Mouse (Mus musculus): ENCODE results near the gene Lrrc9.

The Lrrc9 gene

DNA sequence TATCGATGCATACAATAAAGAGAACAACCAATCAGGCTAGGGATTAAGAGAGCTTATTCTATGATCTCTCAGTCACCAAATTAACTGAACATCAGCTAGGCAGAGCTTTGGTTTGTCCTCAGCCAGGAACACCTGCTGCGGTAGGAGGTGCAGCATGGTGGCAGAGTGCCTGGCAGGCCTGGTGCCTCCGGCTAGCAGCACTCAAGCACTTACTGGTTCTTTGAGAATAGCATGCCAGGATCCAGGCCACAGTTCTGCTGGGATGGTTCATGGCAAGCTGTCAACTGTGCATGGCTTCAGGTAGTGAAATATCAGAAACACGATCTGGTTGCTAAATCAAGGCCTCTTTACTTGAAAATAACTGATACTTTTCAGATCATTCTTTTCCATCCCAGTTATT, 26.1 kb downstream of the Lrrc9 start:
- DNase-seq (ENCODE audit: low read depth, low spot score): no peak

- DNase-seq (ENCODE audit: low read depth, low spot score): no peak
Measured at GRCm38 (mm10) chr12:72476773-72477450, 35.2 kb downstream of the Lrrc9 start.

GRCm38 (mm10) chr12:72482226-72482625, 40.6 kb downstream of the Lrrc9 start:
- no peak for DNase-seq (ENCODE audit: low read depth, low spot score)

- DNase-seq (ENCODE audit: low read depth, low spot score): no peak
Measured at GRCm38 (mm10) chr12:72484872-72485271, 43.2 kb downstream of the Lrrc9 start.

DNA sequence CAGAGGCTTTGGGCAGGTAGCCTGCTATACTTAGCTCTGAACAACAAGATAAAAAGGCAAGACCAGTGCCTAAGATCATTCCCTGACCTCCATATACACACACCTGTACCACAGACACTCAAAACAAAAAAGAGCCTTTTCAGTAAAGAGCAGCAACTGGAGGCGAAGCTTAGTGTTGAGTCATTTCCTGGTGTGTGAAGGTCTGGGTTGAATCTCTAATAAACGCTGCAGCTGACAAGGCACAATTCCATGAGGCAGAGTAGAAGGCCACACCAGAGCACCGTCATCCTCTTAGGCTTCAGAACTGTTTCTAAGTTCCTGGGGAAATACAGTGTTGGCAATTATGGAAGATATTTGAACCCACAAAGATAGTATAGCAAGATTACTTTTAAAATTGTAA, 45.8 kb downstream of the Lrrc9 start:
- DNase-seq (ENCODE audit: low read depth, low spot score): no peak

GRCm38 (mm10) chr12:72489995-72490394, 48.3 kb downstream of the Lrrc9 start:
- no peak for DNase-seq (ENCODE audit: low read depth, low spot score)

DNA sequence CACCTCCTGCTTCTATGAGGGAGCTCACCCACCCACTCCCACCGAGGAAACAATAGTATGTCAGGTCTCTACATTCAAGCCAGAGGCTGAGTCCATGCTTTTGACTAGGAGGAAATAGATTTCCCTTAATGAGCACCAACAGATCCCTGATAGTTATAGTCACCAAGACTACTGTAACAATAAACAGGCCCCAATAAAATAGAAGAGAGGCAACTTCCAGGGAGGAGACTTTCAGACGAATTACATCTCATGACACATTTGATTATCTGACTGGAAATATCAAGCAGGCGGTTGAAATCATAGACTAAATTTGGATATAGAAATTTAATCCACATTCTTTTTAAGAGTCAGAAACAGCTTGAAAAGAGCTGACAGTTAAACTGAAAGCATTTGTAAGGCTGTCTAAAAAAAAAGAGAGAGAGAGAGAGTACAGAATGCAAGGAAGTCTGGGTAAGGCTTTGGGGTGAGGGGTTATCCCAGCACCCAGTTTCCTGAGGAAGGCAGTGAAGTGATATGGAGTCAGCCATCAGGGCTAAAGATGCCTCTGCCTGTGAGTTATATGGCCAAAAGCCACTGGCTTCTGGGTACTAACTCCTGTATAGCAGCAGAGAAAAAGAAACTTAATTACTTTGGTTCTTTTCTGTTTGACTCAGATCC, 49.5 kb downstream of the Lrrc9 start:
- DNase-seq (ENCODE audit: low read depth, low spot score): no peak

DNA sequence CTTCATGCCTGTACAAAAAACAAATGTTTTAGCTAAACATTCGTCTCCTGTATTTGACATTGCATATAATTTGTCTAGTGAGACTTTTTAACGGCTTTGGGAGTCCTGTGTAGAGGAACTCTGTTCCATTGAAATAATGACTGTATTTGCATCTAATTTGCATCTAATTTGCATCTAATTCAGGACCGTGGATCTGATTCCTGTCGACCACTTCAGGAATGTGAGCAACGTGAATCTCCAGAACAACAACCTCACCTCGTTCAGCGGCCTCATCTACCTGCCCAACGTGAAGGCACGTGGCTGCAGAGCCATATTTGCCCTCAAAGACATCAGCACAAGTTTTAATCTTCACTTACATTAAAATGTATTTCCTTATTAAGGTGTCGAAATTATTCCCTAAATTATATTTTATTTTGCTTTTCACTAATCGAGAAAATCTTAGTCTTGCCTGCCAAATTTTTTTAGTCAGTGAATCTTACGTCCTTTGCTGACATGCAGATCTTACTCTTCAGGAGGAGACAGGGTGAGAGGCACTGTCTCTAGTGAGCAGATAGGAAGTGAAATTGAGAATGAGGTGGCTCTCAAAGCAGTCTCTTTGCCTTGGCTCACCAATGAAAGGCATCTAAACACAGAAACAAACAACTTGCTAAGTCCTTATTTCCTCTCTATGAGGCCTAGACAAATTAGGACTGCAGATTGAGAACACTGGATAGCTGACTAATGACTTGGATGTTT, 55.4 kb downstream of the Lrrc9 start:
- no peak for DNase-seq (ENCODE audit: low read depth, low spot score)

GRCm38 (mm10) chr12:72509606-72510005, 67.9 kb downstream of the Lrrc9 start:
- DNase-seq (ENCODE audit: low read depth, low spot score): no peak

- DNase-seq (ENCODE audit: low read depth, low spot score): no peak
Measured at GRCm38 (mm10) chr12:72515446-72515845, 73.8 kb downstream of the Lrrc9 start.

DNA sequence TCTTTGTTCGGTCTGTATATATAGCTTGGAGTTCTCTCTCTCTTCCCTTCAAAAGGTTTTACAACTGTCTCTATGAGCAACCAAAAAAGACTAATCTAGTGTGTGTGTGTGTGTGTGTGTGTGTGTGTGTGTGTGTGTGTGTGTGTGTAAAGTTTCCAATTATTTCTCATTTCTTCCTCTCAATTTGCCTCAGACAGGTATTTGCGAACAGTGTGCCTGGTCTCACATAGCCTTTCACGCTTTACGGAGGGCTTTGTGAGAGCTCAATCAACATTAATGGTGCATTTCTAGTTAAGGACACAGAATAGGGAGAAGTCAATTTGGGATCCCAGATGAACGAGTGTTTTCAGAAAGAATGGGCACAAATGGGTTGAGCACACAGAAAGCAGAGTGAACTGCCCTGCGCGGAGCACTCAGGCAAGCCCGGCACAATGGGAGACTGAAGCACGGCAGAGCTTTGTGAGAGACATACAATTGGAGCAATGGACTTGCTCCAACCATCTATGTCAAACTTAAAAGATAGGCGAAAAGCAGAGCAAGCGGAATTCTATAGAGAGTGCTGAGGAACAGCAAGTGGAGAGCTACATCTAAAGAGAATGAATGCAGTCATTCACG, 76.6 kb downstream of the Lrrc9 start:
- DNase-seq (ENCODE audit: low read depth, low spot score): no peak

GRCm38 (mm10) chr12:72519352-72519751, 77.7 kb downstream of the Lrrc9 start:
- no peak for DNase-seq (ENCODE audit: low read depth, low spot score)

DNA sequence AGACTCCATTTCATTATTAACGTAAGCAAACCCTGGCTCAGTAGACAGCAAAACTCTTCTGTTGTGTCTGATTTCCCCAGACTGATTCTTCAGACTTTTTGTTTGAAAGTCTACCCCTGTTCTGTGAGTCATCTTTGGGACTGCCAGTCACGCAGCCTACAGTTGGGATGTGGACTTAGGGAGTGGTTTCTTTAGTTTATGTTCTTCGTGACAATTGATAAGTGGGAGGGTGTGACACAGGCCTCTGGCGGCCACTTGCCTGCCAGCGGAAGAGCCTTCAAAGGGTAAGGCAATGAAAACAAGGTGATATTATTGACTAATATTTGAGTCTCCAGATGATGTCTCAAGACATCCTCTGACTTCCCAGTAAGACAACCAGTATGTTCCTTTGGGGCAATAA, 78.2 kb downstream of the Lrrc9 start:
- no peak for DNase-seq (ENCODE audit: low read depth, low spot score)

GRCm38 (mm10) chr12:72520645-72521044, 79.0 kb downstream of the Lrrc9 start:
- DNase-seq (ENCODE audit: low read depth, low spot score): peak; percentile 61

GRCm38 (mm10) chr12:72525588-72525987, 83.9 kb downstream of the Lrrc9 start:
- no peak for DNase-seq (ENCODE audit: low read depth, low spot score)

DNA sequence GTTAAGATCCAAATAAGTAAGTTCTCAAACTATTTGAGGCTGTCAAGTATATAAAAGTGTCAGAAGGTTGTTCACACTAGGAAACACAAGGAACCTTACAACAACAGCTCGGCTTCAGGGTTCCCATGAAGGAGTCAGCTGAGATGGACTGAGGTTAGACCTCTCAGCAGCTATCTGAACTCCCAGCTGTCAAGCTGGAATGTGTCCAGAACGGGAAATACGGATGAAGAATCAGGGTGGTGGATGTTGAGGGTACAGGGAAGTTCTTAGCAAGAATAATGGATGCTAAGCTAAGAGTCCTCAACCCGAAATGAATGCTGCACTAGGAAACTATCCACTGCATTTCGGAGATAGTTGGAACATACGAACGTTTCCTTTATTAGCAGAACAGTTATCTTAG, 90.6 kb downstream of the Lrrc9 start:
- no peak for DNase-seq (ENCODE audit: low read depth, low spot score)

DNA sequence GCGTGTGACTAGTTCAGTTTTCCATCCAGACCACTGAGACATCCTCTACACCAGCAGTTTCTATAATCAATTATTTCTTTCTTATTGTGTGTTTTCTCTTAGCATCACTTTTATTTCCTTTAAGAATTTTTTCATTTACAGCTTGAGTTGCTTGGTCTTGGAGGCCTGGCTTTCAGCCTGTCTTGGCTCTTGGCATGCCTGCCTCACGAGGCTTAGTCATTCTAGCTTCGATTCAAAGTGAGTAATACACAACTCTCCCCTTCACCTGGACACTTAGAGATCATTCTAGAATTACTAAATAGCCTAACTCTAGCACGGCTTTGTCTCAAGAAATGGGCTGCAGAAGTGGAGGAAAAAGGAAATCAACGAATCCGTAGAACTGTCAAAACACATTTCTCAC, 92.3 kb downstream of the Lrrc9 start:
- DNase-seq (ENCODE audit: low read depth, low spot score): no peak

GRCm38 (mm10) chr12:72535599-72535998, 93.9 kb downstream of the Lrrc9 start:
- DNase-seq (ENCODE audit: low read depth, low spot score): no peak

- peak; percentile 98 for DNase-seq (ENCODE audit: low read depth, low spot score)
Measured at GRCm38 (mm10) chr12:72536021-72536597, 94.4 kb downstream of the Lrrc9 start, which contains the start of gene Pcnx4. Gene Pcnx4, plus strand, starts transcription at chr12:72536383.

DNA sequence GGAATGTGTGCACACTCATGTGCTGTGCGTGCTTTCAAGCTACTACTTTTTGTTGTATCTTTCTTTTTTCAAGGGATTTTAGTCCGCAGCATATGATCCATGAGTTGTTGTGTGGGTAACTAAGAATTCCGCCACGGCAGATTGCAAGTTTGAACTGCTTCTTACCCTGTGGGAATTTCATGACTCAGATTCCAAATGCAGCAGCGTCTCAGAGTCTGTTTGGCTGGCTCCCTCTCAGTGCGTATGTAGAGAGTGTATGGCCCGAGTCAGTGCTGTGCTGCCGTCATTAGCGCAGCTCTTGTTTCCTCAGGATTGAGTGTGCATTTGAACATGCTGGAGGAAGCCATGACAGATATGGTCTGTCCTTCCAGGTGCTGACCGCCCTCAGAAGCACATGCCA, 96.9 kb downstream of the Lrrc9 start:
- no peak for DNase-seq (ENCODE audit: low read depth, low spot score)

DNA sequence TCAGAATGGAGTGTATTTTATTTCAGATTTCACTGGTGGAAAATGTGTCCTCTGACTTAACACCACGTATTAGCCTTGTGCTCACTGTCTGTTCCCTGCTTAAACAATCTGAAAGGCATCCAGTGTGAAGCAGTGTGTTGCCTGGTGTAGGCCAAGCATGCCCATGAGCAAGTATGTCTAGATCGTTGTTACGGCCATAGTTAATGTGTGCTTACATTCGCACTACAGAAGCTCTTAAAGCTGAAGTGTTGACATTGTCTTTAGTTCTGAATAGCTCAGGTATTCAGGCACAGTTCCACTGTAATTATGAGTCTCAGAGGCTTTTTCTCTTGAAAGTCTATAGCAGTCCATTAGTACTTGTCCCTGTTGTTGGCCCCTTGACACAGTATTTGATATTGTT, 112.7 kb downstream of the Lrrc9 start:
- no peak for DNase-seq (ENCODE audit: low read depth, low spot score)

- no peak for DNase-seq (ENCODE audit: low read depth, low spot score)
Measured at GRCm38 (mm10) chr12:72564281-72564795, 122.7 kb downstream of the Lrrc9 start.

Measured in CD4-positive helper T cell, adult 2 months (primary cell).